Mouse (Mus musculus): ENCODE measurements at regions not wholly inside any gene's neighbourhood (a gene's known extent, or its start where the extent isn't known, plus 50 kb on each side); places are given as distances from the start of the nearest gene placed in this dataset.
A peak's percentile ranks its signal among the peaks of the same experiment; 100 is the strongest.

GRCm38 (mm10) chr14:76307603-76308002 is 107.2 kb upstream of the Tsc22d1 start:
- no peak for DNase-seq

- no peak for DNase-seq
Measured at GRCm38 (mm10) chr14:76308188-76308812, 106.5 kb upstream of the Tsc22d1 start.

- no peak for DNase-seq
Measured at GRCm38 (mm10) chr14:76309606-76310005, 105.2 kb upstream of the Tsc22d1 start.

GRCm38 (mm10) chr14:76310278-76310677 is 104.5 kb upstream of the Tsc22d1 start:
- DNase-seq, result peak; percentile 14

- no peak for DNase-seq
Measured at GRCm38 (mm10) chr14:76313424-76314190, 101.2 kb upstream of the Tsc22d1 start.

DNA sequence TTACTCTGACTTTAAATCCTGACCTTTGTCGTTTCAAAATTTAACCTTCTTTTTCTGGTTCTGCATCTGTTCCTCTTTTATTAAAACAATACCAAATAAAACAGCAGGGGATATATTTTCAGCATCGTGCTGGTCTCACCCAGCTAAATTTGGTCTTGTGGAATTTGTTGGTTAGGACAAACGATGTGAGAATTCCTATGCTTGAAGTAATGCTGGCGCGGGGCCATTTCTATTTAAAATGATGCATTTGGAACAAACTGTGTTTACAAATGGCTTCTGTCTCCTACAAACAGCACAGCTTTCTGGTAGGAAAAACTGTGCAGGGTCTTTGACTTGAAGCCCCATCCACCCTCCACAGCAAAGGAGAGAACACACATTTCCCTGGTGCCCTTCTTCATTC is 96.3 kb upstream of the Tsc22d1 start:
- no peak for DNase-seq

DNA sequence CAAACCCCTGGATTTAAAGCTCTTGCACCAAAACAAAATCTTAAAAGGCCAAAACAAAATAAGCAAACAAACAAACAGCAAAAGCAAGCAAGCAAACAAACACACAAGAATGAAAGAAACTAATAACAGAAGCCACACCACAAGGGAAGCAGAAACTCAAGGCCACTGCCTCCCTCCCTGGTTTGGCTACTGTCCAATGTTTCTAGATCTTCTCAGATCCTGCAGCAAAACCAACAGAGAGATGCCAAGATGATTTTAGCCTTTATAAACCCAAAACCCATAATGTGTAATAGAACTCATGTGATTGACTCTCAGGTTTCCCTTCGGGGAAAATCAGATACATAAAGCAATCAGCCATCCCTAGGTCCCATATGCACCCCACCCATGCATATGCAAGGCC is 90.5 kb upstream of the Tsc22d1 start:
- no peak for DNase-seq

DNA sequence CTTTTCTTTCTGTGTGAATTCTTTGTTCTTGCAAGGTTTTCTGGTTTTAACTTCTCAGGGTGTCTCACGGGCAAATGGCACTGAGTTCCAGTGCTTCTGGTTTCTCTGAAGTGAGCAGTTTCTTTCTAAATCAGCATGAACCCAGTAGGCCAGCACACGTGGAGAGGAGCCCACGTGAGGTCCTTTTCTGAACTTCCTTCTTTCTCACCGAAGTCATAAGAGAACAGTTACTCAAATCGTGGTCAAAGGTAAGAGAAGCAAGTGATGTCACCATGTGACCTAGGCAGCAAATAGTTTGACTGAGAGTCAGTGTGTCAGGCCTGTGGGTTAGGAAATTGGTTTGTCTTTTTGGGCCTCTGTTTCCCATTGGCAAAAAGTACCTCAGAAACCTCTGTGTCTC is 84.8 kb upstream of the Tsc22d1 start:
- no peak for DNase-seq

- no peak for DNase-seq
Measured at GRCm38 (mm10) chr14:76331497-76332335, 83.0 kb upstream of the Tsc22d1 start.

- no peak for DNase-seq
Measured at GRCm38 (mm10) chr14:76332336-76332703, 82.4 kb upstream of the Tsc22d1 start.

DNA sequence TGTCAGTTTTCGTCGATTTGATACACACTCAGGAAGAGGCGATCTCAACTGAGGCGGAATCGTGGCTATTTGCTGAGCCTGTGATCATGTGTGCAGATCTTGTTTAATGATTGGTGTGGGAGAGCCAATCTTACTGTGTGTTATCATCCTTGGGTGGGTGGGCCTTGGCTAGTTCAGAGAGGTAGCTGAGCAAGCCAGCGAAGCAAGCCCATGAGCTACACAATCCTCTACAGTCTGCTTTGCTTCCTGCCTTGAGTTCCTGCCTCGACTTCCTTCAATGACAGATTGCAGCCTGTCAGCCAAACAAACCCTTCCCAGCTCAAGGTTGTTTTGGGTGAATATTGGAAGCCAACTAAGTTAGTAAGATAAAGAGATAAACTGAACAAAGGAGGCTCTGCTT is 74.0 kb upstream of the Tsc22d1 start:
- DNase-seq, result no peak

GRCm38 (mm10) chr14:76341226-76341625 is 73.5 kb upstream of the Tsc22d1 start:
- DNase-seq, result no peak

GRCm38 (mm10) chr14:76351856-76352255 is 62.9 kb upstream of the Tsc22d1 start:
- no peak for DNase-seq

DNA sequence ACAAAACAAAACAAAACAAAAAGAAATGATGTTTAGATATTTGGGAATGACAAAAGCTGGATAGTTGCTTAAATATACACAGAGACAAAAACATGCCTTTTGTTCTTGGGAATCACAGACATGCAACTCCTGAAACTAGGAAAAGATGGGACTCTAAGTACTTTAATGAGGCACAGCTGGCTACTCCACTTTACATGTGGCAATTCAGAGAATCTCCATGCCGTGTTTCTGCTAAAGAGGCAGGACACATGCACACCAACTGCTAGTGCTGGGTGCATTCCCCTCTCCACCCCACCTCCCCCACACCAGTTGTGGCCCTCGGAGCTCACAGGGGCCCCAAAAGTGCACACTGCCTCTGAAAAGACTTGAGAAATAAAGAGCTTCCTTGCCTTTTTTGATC is 58.6 kb upstream of the Tsc22d1 start:
- no peak for DNase-seq

GRCm38 (mm10) chr14:76359837-76360410 is 54.8 kb upstream of the Tsc22d1 start:
- DNase-seq, result no peak

DNA sequence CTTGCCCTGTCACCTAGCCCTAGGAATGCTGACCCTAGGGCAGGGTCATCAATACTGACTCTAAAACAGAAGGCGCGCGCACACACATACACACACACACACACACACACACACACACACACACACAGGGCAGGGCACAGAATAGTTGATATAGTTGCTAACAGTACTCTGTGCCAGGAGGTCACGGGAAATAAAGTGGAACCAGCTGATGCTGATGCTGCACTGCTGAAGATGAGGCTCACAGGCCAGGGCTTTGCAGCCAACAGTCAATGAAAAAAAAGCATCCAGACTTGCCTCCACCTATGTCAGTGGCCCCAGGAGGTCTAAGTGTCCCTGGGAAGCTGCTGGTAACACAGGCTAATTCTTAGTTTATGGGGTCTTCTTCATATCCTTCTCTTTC is 50.7 kb upstream of the Tsc22d1 start:
- no peak for DNase-seq
